Mouse (Mus musculus) liver, postnatal 0 days (tissue): ENCODE data around the gene Tsr2.

Source experiments
- CTCF ChIP-seq: sonication (generic); IDR thresholded peaks from 2 replicates; pipeline ENCODE4 v1.5.1; 2016; ENCODE audit warnings: antibody characterized with exemption, low read depth
- EP300 ChIP-seq: IDR thresholded peaks from 2 replicates; pipeline ENCODE4 v1.6.1; 2016; ENCODE audit warnings: antibody characterized with exemption, low read depth, mild to moderate bottlenecking

DNA sequence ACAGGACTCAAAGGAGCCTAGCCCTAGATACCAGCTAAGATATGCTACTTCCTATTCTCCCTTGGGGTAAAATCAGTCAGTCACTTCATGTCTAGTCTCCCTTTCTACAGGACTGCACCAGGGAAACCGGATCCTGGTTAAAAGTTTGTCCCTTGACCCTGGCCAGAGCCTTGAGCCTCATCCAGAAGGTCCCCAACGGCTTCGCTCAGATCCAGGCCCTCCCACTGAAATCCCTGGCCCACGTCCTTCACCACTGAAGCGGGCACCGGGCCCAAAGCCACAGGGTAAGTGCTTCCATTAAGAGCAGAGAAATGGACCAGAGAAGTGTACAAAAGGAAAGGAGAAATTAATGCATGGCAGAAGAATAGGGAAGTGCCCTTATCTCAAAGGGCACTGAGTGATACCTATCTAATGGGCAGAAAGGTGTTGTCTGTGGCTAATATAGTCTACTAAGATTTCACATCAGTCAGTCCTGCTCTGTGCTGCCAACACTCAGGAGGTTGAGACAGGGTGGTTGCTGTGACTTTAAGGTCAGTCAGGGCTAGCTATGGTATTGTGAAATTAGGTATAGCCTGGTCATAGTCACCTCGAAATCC, 30.2 kb downstream of the Tsr2 start:
- TF ChIP-seq CTCF (no peak), EP300 (no peak)
